Mouse (Mus musculus) ES-Bruce4 (cell line): ENCODE data around the gene Terf2.

Experiments used
- CTCF ChIP-seq: IDR thresholded peaks from one replicate; pipeline ENCODE4 v1.8.1; 2011; ENCODE audit warnings: low read depth, low read length
- EP300 ChIP-seq: IDR thresholded peaks from 2 replicates; pipeline ENCODE4 v1.6.1; 2011; ENCODE audit warnings: low read depth, low read length; ENCODE audit not compliant: insufficient read depth
- POLR2A ChIP-seq: IDR thresholded peaks from one replicate; pipeline ENCODE4 v1.8.1; 2011; ENCODE audit warnings: low read length; ENCODE audit not compliant: insufficient read depth

GRCm38 (mm10) chr8:107035641-107036040 lies 60.7 kb downstream of the Terf2 start:
- no peak for TF ChIP-seq CTCF
- no peak for TF ChIP-seq POLR2A
- no peak for TF ChIP-seq EP300
